Mouse (Mus musculus) kidney, adult 2 months (tissue): ENCODE measurements around the gene Trim14.

Experiments
- CTCF ChIP-seq: fragments of 200-500 bp; conservative IDR thresholded peaks from 2 replicates; pipeline ENCODE4 v1.5.1; 2011; ENCODE audit warnings: low read depth, mild to moderate bottlenecking, control low read depth, low read length, moderate library complexity, mixed read lengths; ENCODE audit not compliant: insufficient read depth, insufficient read length
- POLR2A ChIP-seq: fragments of 200-500 bp; IDR thresholded peaks from one replicate; pipeline ENCODE4 v1.6.1; 2011; ENCODE audit warnings: low read depth, low read length, control low read depth

- TF ChIP-seq CTCF (no peak), POLR2A (no peak)
Measured at GRCm38 (mm10) chr4:46502606-46503502, 33.1 kb downstream of the Trim14 start.
